Mouse (Mus musculus): ENCODE data around the gene Dnah17. TPM values are rescaled to one million over a fixed set of nuclear protein-coding genes. Genes with fewer than 3 reads are reported as not detected.

Gene Dnah17
- polyA plus RNA-seq, 1 experiment from 2014 or later = 0.40 TPM

DNA sequence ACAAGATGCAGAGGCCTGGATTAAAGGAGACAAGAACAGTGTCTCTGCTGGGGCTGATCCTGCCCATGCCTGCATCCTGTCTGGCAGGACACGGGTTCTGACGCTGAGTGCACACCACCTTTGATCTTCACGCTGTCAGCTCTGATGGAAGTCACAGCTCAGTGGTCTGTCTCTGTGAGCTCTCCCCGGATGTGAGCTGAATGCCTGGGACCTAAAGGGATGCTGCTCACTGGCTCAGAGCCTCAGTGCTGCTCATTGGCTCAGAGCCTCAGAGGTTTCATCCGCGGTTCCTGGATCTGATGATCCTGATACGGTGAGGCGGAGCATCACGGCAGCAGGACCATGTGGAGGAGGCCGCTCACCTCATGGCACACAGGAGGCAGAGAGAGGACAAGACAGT, 31.8 kb upstream of the Dnah17 start:
- ATAC-seq (ENCODE audit: low read depth) = no peak
- H3K36me3 ChIP-seq (ENCODE audit: control insufficient read depth, insufficient read depth) = no peaks in the 10 kb centered on the region
- H3K4me2 ChIP-seq (ENCODE audit: low read depth, low read length) = no peak overlapping the region
- no peak overlapping the region for H3K4me3 ChIP-seq (ENCODE audit: low read depth, low read length)
- H3K4me1 ChIP-seq (ENCODE audit: control insufficient read depth, low read depth, low read length) = no peaks in the 10 kb centered on the region
- 59% methylated on average over 10 of the region's 10 CpGs for WGBS (ENCODE audit: insufficient replicate concordance)
- no peak overlapping the region for H3K9ac ChIP-seq (ENCODE audit: low read depth, low read length)
- H3K27ac ChIP-seq (ENCODE audit: low read length) = no peak overlapping the region
- H3K9me3 ChIP-seq (replicated peaks; ENCODE audit: control insufficient read depth, low read length) = no peaks in the 10 kb centered on the region
- H3K27me3 ChIP-seq (ENCODE audit: control insufficient read depth, insufficient read depth, low read depth, low read length) = no peaks in the 10 kb centered on the region

GRCm38 (mm10) chr11:118161240-118161639, 30.8 kb upstream of the Dnah17 start:
- Histone ChIP-seq H3K4me1 (ENCODE audit: control insufficient read depth, low read depth, low read length) (no peaks in the 10 kb centered on the region), H3K4me3 (ENCODE audit: low read depth, low read length) (no peak overlapping the region), H3K27ac (ENCODE audit: low read length) (no peak overlapping the region), H3K9me3 (replicated peaks; ENCODE audit: control insufficient read depth, low read length) (no peaks in the 10 kb centered on the region), H3K4me2 (ENCODE audit: low read depth, low read length) (no peak overlapping the region), H3K36me3 (ENCODE audit: control insufficient read depth, insufficient read depth) (no peaks in the 10 kb centered on the region), H3K27me3 (ENCODE audit: control insufficient read depth, insufficient read depth, low read depth, low read length) (no peaks in the 10 kb centered on the region), H3K9ac (ENCODE audit: low read depth, low read length) (no peak overlapping the region)
- peak; percentile 41; the same call in 1 of the 2 replicates for ATAC-seq (ENCODE audit: low read depth)
- WGBS (ENCODE audit: insufficient replicate concordance) = 60% methylated on average over 6 of the region's 6 CpGs

GRCm38 (mm10) chr11:118160763-118161162, 30.3 kb upstream of the Dnah17 start:
- H3K27ac ChIP-seq (ENCODE audit: low read length) = no peak overlapping the region
- H3K4me3 ChIP-seq (ENCODE audit: low read depth, low read length) = no peak overlapping the region
- H3K9me3 ChIP-seq (replicated peaks; ENCODE audit: control insufficient read depth, low read length) = no peaks in the 10 kb centered on the region
- no peaks in the 10 kb centered on the region for H3K4me1 ChIP-seq (ENCODE audit: control insufficient read depth, low read depth, low read length)
- no peak overlapping the region for H3K4me2 ChIP-seq (ENCODE audit: low read depth, low read length)
- ATAC-seq (ENCODE audit: low read depth) = no peak
- no peak overlapping the region for H3K9ac ChIP-seq (ENCODE audit: low read depth, low read length)
- 63% methylated on average over 2 of the region's 2 CpGs for WGBS (ENCODE audit: insufficient replicate concordance)
- no peaks in the 10 kb centered on the region for H3K36me3 ChIP-seq (ENCODE audit: control insufficient read depth, insufficient read depth)
- no peaks in the 10 kb centered on the region for H3K27me3 ChIP-seq (ENCODE audit: control insufficient read depth, insufficient read depth, low read depth, low read length)

- 49% methylated on average over 4 of the region's 4 CpGs for WGBS (ENCODE audit: insufficient replicate concordance)
- H3K27ac ChIP-seq (ENCODE audit: low read length) = no peak overlapping the region
- no peak for ATAC-seq (ENCODE audit: low read depth)
- H3K36me3 ChIP-seq (ENCODE audit: control insufficient read depth, insufficient read depth) = no peaks in the 10 kb centered on the region
- H3K9me3 ChIP-seq (replicated peaks; ENCODE audit: control insufficient read depth, low read length) = no peaks in the 10 kb centered on the region
- H3K9ac ChIP-seq (ENCODE audit: low read depth, low read length) = no peak overlapping the region
- H3K4me2 ChIP-seq (ENCODE audit: low read depth, low read length) = no peak overlapping the region
- H3K27me3 ChIP-seq (ENCODE audit: control insufficient read depth, insufficient read depth, low read depth, low read length) = no peaks in the 10 kb centered on the region
- H3K4me1 ChIP-seq (ENCODE audit: control insufficient read depth, low read depth, low read length) = no peaks in the 10 kb centered on the region
- H3K4me3 ChIP-seq (ENCODE audit: low read depth, low read length) = no peak overlapping the region
These were observed 28.3 kb upstream of the Dnah17 start for GRCm38 (mm10) chr11:118158753-118159152.

- Histone ChIP-seq H3K4me1 (ENCODE audit: control insufficient read depth, low read depth, low read length) (no peaks in the 10 kb centered on the region), H3K4me3 (ENCODE audit: low read depth, low read length) (no peak overlapping the region), H3K9ac (ENCODE audit: low read depth, low read length) (no peak overlapping the region), H3K27me3 (ENCODE audit: control insufficient read depth, insufficient read depth, low read depth, low read length) (no peaks in the 10 kb centered on the region), H3K4me2 (ENCODE audit: low read depth, low read length) (no peak overlapping the region), H3K9me3 (replicated peaks; ENCODE audit: control insufficient read depth, low read length) (no peaks in the 10 kb centered on the region; the same call in 1 of the 2 replicates), H3K27ac (ENCODE audit: low read length) (no peak overlapping the region), H3K36me3 (ENCODE audit: control insufficient read depth, insufficient read depth) (no peaks in the 10 kb centered on the region)
- WGBS (ENCODE audit: insufficient replicate concordance) = 58% methylated on average over 8 of the region's 8 CpGs
- ATAC-seq (ENCODE audit: low read depth) = no peak
These were observed 26.1 kb upstream of the Dnah17 start for GRCm38 (mm10) chr11:118156480-118157060.

GRCm38 (mm10) chr11:118152964-118153363, 22.5 kb upstream of the Dnah17 start:
- H3K4me2 ChIP-seq (ENCODE audit: low read depth, low read length) = no peak overlapping the region
- H3K36me3 ChIP-seq (ENCODE audit: control insufficient read depth, insufficient read depth) = no peaks in the 10 kb centered on the region
- H3K4me3 ChIP-seq (ENCODE audit: low read depth, low read length) = no peak overlapping the region
- H3K27me3 ChIP-seq (ENCODE audit: control insufficient read depth, insufficient read depth, low read depth, low read length) = no peaks in the 10 kb centered on the region
- H3K9ac ChIP-seq (ENCODE audit: low read depth, low read length) = no peak overlapping the region
- 42% methylated on average over 4 of the region's 4 CpGs for WGBS (ENCODE audit: insufficient replicate concordance)
- peaks cover 2% of the 10 kb centered on the region; the same call in 1 of the 2 replicates for H3K4me1 ChIP-seq (ENCODE audit: control insufficient read depth, low read depth, low read length)
- no peak for ATAC-seq (ENCODE audit: low read depth)
- no peak overlapping the region for H3K27ac ChIP-seq (ENCODE audit: low read length)
- no peaks in the 10 kb centered on the region; the same call in 1 of the 2 replicates for H3K9me3 ChIP-seq (replicated peaks; ENCODE audit: control insufficient read depth, low read length)

DNA sequence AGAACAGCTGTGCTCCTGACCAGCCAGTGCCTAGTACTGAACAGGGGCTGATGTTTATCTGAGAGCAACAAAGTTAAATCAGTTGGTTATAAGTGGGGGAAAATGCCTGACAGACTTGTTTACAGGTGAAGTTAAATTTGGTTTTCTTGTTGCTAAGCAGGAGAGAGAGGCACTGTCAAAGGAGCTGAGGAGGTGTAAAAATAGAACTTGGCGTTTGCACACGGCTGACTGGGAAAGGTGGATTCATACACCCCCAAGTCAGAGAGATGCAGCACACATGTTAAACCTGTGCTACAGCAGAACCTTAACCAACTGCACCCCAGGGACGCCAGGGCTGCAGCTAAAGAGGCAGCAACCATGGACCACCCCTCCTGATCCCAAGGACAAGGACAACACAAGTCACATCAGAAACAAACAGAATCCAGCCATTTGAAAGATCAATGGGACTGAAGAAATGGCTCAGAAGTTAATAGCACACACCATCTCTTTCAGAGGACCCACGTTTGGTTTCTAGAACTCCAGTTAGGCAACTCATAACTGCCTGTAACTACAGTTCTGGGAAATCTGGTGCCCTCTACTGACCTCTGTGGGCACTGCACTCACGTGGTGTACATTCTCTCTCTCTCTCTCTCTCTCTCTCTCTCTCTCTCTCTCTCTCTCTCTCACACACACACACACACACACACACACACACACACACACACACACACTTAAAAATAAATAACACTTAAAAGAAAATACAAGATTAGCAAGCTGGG, 21.2 kb upstream of the Dnah17 start:
- H3K4me1 ChIP-seq (ENCODE audit: control insufficient read depth, low read depth, low read length) = peaks cover 7% of the 10 kb centered on the region; the same call in 1 of the 2 replicates
- H3K4me2 ChIP-seq (ENCODE audit: low read depth, low read length) = no peak overlapping the region
- H3K9ac ChIP-seq (ENCODE audit: low read depth, low read length) = no peak overlapping the region
- no peak overlapping the region for H3K27ac ChIP-seq (ENCODE audit: low read length)
- ATAC-seq (ENCODE audit: low read depth) = no peak
- no peaks in the 10 kb centered on the region for H3K27me3 ChIP-seq (ENCODE audit: control insufficient read depth, insufficient read depth, low read depth, low read length)
- no peaks in the 10 kb centered on the region for H3K36me3 ChIP-seq (ENCODE audit: control insufficient read depth, insufficient read depth)
- H3K4me3 ChIP-seq (ENCODE audit: low read depth, low read length) = no peak overlapping the region
- WGBS (ENCODE audit: insufficient replicate concordance) = 61% methylated on average over 5 of the region's 5 CpGs
- H3K9me3 ChIP-seq (replicated peaks; ENCODE audit: control insufficient read depth, low read length) = no peaks in the 10 kb centered on the region; the same call in 1 of the 2 replicates

- peaks cover 9% of the 10 kb centered on the region; the same call in 1 of the 2 replicates for H3K4me1 ChIP-seq (ENCODE audit: control insufficient read depth, low read depth, low read length)
- 68% methylated on average over 9 of the region's 9 CpGs for WGBS (ENCODE audit: insufficient replicate concordance)
- ATAC-seq (ENCODE audit: low read depth) = no peak
These were observed 19.8 kb upstream of the Dnah17 start for GRCm38 (mm10) chr11:118150115-118150701.

More at GRCm38 (mm10) chr11:118150115-118150701, 19.8 kb upstream of the Dnah17 start:
- Histone ChIP-seq H3K36me3 (ENCODE audit: control insufficient read depth, insufficient read depth) (no peaks in the 10 kb centered on the region), H3K27me3 (ENCODE audit: control insufficient read depth, insufficient read depth, low read depth, low read length) (no peaks in the 10 kb centered on the region), H3K9me3 (replicated peaks; ENCODE audit: control insufficient read depth, low read length) (no peaks in the 10 kb centered on the region; the same call in 1 of the 2 replicates), H3K27ac (ENCODE audit: low read length) (no peak overlapping the region), H3K4me2 (ENCODE audit: low read depth, low read length) (no peak overlapping the region), H3K4me3 (ENCODE audit: low read depth, low read length) (no peak overlapping the region), H3K9ac (ENCODE audit: low read depth, low read length) (no peak overlapping the region)

Data from liver, embryonic 16.5 days (tissue).